Mouse (Mus musculus) leukemia stem cell, adult 10-12 weeks (primary cell): Measurements from ENCODE around the gene Ccdc174. TPM values are rescaled to one million over a fixed set of nuclear protein-coding genes. Genes with fewer than 3 reads are reported as not detected.

Source experiments
- polyA plus RNA-seq: library from polyadenylated mRNA; stranded (reverse); fragments of >175 nt; gene quantifications from 2 replicates; pipeline ENCODE4 v1.2.3, GENCODE M21; 2012; ENCODE audit warnings: low replicate concordance

Ccdc174 gene
- polyA plus RNA-seq: 2.3 and 7.6 TPM in 2 replicates

GRCm38 (mm10) chr6:91877885-91878651 is at the start of gene Ccdc174:
Gene Ccdc174 (plus strand): TSS chr6:91878053.

DNA sequence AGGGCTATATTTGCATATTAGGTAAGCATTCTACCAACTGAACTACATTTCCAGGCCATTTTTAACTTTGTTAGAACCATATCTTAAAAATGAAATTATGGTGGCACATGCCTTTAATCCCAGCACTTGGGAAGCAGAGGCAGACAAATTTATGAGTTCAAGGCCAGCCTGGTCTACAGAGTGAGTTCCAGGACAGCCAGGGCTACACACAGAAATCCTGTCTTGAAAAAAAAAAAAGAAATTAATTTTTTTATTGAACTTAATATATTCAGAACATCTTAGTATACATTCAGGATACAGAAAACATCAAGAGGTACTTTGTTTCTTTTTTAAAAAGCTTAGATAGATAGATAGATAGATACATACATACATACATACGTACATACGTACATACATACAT is 24.7 kb downstream of the Ccdc174 start, which contains the start of gene 4930590J08Rik:
Gene 4930590J08Rik (plus strand): TSS at position 301 of the 400 bp plus-strand sequence.

Other genes with a start within 250 kb of the Ccdc174 start
- gene Slc6a6, start 194.0 kb upstream of the Ccdc174 start, polyA plus RNA-seq: 36.5 and 50.0 TPM in 2 replicates
- 0.11 and 0.12 TPM in 2 replicates for gene Grip2, start 50.8 kb upstream of the Ccdc174 start, polyA plus RNA-seq
- 0.06 TPM in 1 of 2 replicates, not detected in the other for gene 4930590J08Rik, start 24.8 kb downstream of the Ccdc174 start, polyA plus RNA-seq
- gene Fgd5, start 100.8 kb downstream of the Ccdc174 start, polyA plus RNA-seq: 0.54 and 1.2 TPM in 2 replicates
- 6.3 and 7.5 TPM in 2 replicates for gene Nr2c2, start 213.3 kb downstream of the Ccdc174 start, polyA plus RNA-seq